Mouse (Mus musculus): Measurements from ENCODE around the gene Ankrd55.

GRCm38 (mm10) chr13:112330919-112331681 lies 42.8 kb downstream of the Ankrd55 start:
- TF ChIP-seq FLI1 (IDR thresholded peaks at IDR 0.05; ENCODE audit: low read length) (no peak), GATA1 (IDR thresholded peaks at IDR 0.05; ENCODE audit: borderline replicate concordance, low read length) (no peak)
